Mouse (Mus musculus): ENCODE results near the gene Ube2a. TPM values are rescaled to one million over a fixed set of nuclear protein-coding genes. Genes with fewer than 3 reads are reported as not detected.
"Not testable (repeated sequence)": the region's sequence is repeated elsewhere in the genome, so short reads cannot be mapped to it uniquely, and the experiment has no call there.

Ube2a gene
- polyA plus RNA-seq, 1 experiment: 64.8 TPM

- no peak overlapping the region for H3K4me3 ChIP-seq (ENCODE audit: insufficient read depth, poor library complexity, severe bottlenecking)
- TF ChIP-seq USF1 (IDR thresholded peaks at IDR 0.05; ENCODE audit: low read depth) (no peak), MYOD1 (IDR thresholded peaks at IDR 0.05; ENCODE audit: control insufficient read depth, insufficient read length, low read depth) (no peak), CEBPB (IDR thresholded peaks at IDR 0.05; ENCODE audit: low read depth) (no peak), MAX (IDR thresholded peaks at IDR 0.05) (no peak), FOSL1 (IDR thresholded peaks at IDR 0.05; ENCODE audit: insufficient read depth, low read length, poor library complexity, severe bottlenecking) (no peak), CTCF (IDR thresholded peaks at IDR 0.05; ENCODE audit: control insufficient read depth, insufficient read depth, insufficient read length) (no peak), MYOG (IDR thresholded peaks at IDR 0.05; ENCODE audit: control insufficient read depth, extremely low read depth, insufficient read length) (no peak)
- H3K79me3 ChIP-seq (ENCODE audit: low read depth): peaks cover 3% of the 10 kb centered on the region
- no peaks in the 10 kb centered on the region for H3K36me3 ChIP-seq (ENCODE audit: control insufficient read depth, insufficient read depth)
- H3K27me3 ChIP-seq (ENCODE audit: control insufficient read depth, insufficient read depth, insufficient read length): no peaks in the 10 kb centered on the region
- peaks cover 9% of the 10 kb centered on the region for H3K79me2 ChIP-seq (ENCODE audit: control insufficient read depth, insufficient read depth)
- H3ac ChIP-seq (ENCODE audit: control insufficient read depth, insufficient read length, low read depth): no peak overlapping the region
Measured at GRCm38 (mm10) chrX:36870372-36870771, 3.3 kb upstream of the Ube2a start.

DNA sequence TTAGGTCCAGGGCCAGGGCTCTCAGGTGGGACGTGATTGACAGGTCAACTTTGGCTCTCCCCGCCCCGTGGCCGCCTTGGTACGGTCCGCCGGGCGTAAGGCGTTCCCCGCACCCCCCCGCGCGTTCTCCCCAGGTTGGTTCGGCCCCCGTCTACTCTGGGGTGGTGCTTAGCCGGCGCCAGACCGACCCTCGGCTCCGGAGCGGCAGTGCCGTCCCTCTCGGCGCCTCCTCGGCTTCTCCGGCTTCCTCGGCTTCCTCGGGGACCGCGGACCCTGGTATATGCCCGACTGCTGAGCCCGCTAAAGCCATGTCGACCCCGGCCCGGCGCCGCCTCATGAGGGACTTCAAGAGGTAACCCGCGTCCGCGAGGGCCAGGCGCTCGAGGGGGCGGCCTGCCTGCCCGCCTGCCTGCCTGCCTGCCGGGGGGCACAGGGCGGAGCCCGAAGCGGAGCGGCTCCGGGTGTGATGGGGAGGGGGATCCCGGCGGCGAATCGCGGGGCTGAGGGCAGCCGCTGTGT, 537 bp downstream of the Ube2a start:
- Histone ChIP-seq H3K79me2 (ENCODE audit: control insufficient read depth, insufficient read depth) (peaks cover 21% of the 10 kb centered on the region), H3K4me3 (ENCODE audit: insufficient read depth, poor library complexity, severe bottlenecking) (peak overlapping the region; percentile 41), H3K79me3 (ENCODE audit: low read depth) (peaks cover 7% of the 10 kb centered on the region), H3K36me3 (ENCODE audit: control insufficient read depth, insufficient read depth) (peaks cover 5% of the 10 kb centered on the region), H3ac (ENCODE audit: control insufficient read depth, insufficient read length, low read depth) (peak overlapping the region; percentile 91), H3K27me3 (ENCODE audit: control insufficient read depth, insufficient read depth, insufficient read length) (no peaks in the 10 kb centered on the region)
- TF ChIP-seq MYOG (IDR thresholded peaks at IDR 0.05; ENCODE audit: control insufficient read depth, extremely low read depth, insufficient read length): no peak
- no peak for TF ChIP-seq MAX (IDR thresholded peaks at IDR 0.05)
- TF ChIP-seq CTCF (IDR thresholded peaks at IDR 0.05; ENCODE audit: control insufficient read depth, insufficient read depth, insufficient read length): no peak
- TF ChIP-seq CEBPB (IDR thresholded peaks at IDR 0.05; ENCODE audit: low read depth): no peak
- no peak for TF ChIP-seq FOSL1 (IDR thresholded peaks at IDR 0.05; ENCODE audit: insufficient read depth, low read length, poor library complexity, severe bottlenecking)
- TF ChIP-seq USF1 (IDR thresholded peaks at IDR 0.05; ENCODE audit: low read depth): no peak
- no peak for TF ChIP-seq MYOD1 (IDR thresholded peaks at IDR 0.05; ENCODE audit: control insufficient read depth, insufficient read length, low read depth)

- H3K79me3 ChIP-seq (ENCODE audit: low read depth): peaks cover 7% of the 10 kb centered on the region
- H3K36me3 ChIP-seq (ENCODE audit: control insufficient read depth, insufficient read depth): peaks cover 5% of the 10 kb centered on the region
- TF ChIP-seq MYOD1 (IDR thresholded peaks at IDR 0.05; ENCODE audit: control insufficient read depth, insufficient read length, low read depth) (no peak), MYOG (IDR thresholded peaks at IDR 0.05; ENCODE audit: control insufficient read depth, extremely low read depth, insufficient read length) (no peak), MAX (IDR thresholded peaks at IDR 0.05) (no peak), CEBPB (IDR thresholded peaks at IDR 0.05; ENCODE audit: low read depth) (no peak), USF1 (IDR thresholded peaks at IDR 0.05; ENCODE audit: low read depth) (no peak), CTCF (IDR thresholded peaks at IDR 0.05; ENCODE audit: control insufficient read depth, insufficient read depth, insufficient read length) (no peak), FOSL1 (IDR thresholded peaks at IDR 0.05; ENCODE audit: insufficient read depth, low read length, poor library complexity, severe bottlenecking) (no peak)
- H3K4me3 ChIP-seq (ENCODE audit: insufficient read depth, poor library complexity, severe bottlenecking): peak overlapping the region; percentile 41
- H3ac ChIP-seq (ENCODE audit: control insufficient read depth, insufficient read length, low read depth): peak overlapping the region; percentile 91
- no peaks in the 10 kb centered on the region for H3K27me3 ChIP-seq (ENCODE audit: control insufficient read depth, insufficient read depth, insufficient read length)
- H3K79me2 ChIP-seq (ENCODE audit: control insufficient read depth, insufficient read depth): peaks cover 21% of the 10 kb centered on the region
Measured at GRCm38 (mm10) chrX:36874704-36875128, 1.0 kb downstream of the Ube2a start.

DNA sequence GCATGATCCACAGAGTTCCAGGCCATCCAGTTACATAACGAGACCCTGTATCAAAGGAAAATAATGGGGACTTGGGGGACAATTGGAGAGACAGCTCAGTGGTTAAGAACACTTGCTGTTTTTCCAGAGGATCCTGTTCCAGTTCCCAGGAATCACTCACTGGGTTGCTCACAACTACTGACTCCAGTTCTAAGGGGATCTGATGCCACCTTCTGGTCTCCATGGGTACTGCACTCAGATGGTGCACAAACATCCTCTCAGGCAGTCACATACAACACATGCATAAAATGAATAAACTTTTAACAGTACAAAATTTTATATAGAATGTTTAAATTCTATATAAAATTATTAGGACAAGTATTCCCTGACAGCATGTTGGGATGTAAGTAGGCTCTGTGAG, 11.0 kb downstream of the Ube2a start:
- Histone ChIP-seq H3K27me3 (ENCODE audit: control insufficient read depth, insufficient read depth, insufficient read length) (no peaks in the 10 kb centered on the region), H3K79me3 (ENCODE audit: low read depth) (no peaks in the 10 kb centered on the region)

GRCm38 (mm10) chrX:36898931-36899330, 25.2 kb downstream of the Ube2a start:
- not testable (repeated sequence) for H3K27me3 ChIP-seq (ENCODE audit: control insufficient read depth, insufficient read depth, insufficient read length); H3K4me3 ChIP-seq (ENCODE audit: insufficient read depth, poor library complexity, severe bottlenecking); H3ac ChIP-seq (ENCODE audit: control insufficient read depth, insufficient read length, low read depth); H3K36me3 ChIP-seq (ENCODE audit: control insufficient read depth, insufficient read depth)
- H3K79me2 ChIP-seq (ENCODE audit: control insufficient read depth, insufficient read depth): peaks cover 88% of the 10 kb centered on the region
- H3K79me3 ChIP-seq (ENCODE audit: low read depth): peaks cover 73% of the 10 kb centered on the region

More for the DNA sequence above, 11.0 kb downstream of the Ube2a start:
- TF ChIP-seq CEBPB (IDR thresholded peaks at IDR 0.05; ENCODE audit: low read depth): no peak
- TF ChIP-seq MAX (IDR thresholded peaks at IDR 0.05): no peak
- no peak for TF ChIP-seq MYOG (IDR thresholded peaks at IDR 0.05; ENCODE audit: control insufficient read depth, extremely low read depth, insufficient read length)
- TF ChIP-seq USF1 (IDR thresholded peaks at IDR 0.05; ENCODE audit: low read depth): no peak
- no peak for TF ChIP-seq FOSL1 (IDR thresholded peaks at IDR 0.05; ENCODE audit: insufficient read depth, low read length, poor library complexity, severe bottlenecking)
- no peak for TF ChIP-seq MYOD1 (IDR thresholded peaks at IDR 0.05; ENCODE audit: control insufficient read depth, insufficient read length, low read depth)
- TF ChIP-seq CTCF (IDR thresholded peaks at IDR 0.05; ENCODE audit: control insufficient read depth, insufficient read depth, insufficient read length): no peak
- Histone ChIP-seq H3ac (ENCODE audit: control insufficient read depth, insufficient read length, low read depth) (no peak overlapping the region), H3K79me2 (ENCODE audit: control insufficient read depth, insufficient read depth) (no peaks in the 10 kb centered on the region), H3K4me3 (ENCODE audit: insufficient read depth, poor library complexity, severe bottlenecking) (no peak overlapping the region), H3K36me3 (ENCODE audit: control insufficient read depth, insufficient read depth) (peaks cover 21% of the 10 kb centered on the region)

DNA sequence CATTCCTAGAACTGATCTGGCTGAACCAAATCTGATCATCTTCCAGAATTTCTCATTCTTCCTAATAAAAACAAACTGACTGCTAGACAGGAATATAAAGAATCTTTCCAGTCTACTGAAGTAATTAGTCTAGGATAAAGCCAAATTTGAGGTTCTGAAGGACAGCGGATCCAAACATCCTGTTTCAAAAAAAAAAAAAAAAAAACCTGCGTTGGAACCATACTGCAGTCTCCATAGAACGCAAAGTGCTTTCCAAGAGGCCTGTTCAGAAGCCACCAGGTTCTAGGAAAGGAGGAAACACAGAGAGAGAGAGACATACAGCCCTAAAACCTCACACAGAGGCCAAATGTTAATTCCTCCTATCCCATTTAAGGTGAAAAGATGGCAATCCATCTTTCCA, 28.0 kb downstream of the Ube2a start:
- Histone ChIP-seq H3K36me3 (ENCODE audit: control insufficient read depth, insufficient read depth) (no peaks in the 10 kb centered on the region), H3ac (ENCODE audit: control insufficient read depth, insufficient read length, low read depth) (no peak overlapping the region), H3K79me3 (ENCODE audit: low read depth) (peaks cover 51% of the 10 kb centered on the region), H3K27me3 (ENCODE audit: control insufficient read depth, insufficient read depth, insufficient read length) (no peaks in the 10 kb centered on the region), H3K4me3 (ENCODE audit: insufficient read depth, poor library complexity, severe bottlenecking) (peak overlapping the region; percentile 60), H3K79me2 (ENCODE audit: control insufficient read depth, insufficient read depth) (peaks cover 61% of the 10 kb centered on the region)
- TF ChIP-seq USF1 (IDR thresholded peaks at IDR 0.05; ENCODE audit: low read depth): no peak

All from C2C12 (cell line).